22 mouse cellular contexts compared by ENCODE assay signal in genomic region chr8:10190607-10191006, GRCm38 (mm10). TPM values are rescaled to one million over a fixed set of nuclear protein-coding genes. Genes with fewer than 3 reads are reported as not detected.
"Had no signal": no experiment of that assay in that cellular context is flagged by ENCODE, and none has a peak within 500 bp of the region (broad histone marks: within the 10 kb centered on the region; RNA-seq: fewer than 3 reads in every experiment).

No protein-coding gene starts in this region.

- H3K4me3 ChIP-seq: midbrain, embryonic 10.5 days; midbrain, embryonic 13.5 days; myocyte; neural tube, embryonic 13.5 days; neural tube, embryonic 15.5 days; stomach, embryonic 15.5 days had no signal

- DNase-seq: lung, adult 18-20 months; lung, embryonic 14.5 days; lung, postnatal 10 days; lung, postnatal 4 days; retina, postnatal 1 day; right cerebral cortex, adult 18-20 months; right cerebral cortex, postnatal 25 days; right cerebral cortex, postnatal 4 days; spleen, adult 18-20 months; thymus, adult 18-20 months; thymus, postnatal 14 days; thymus, postnatal 36 days had no signal

- H3K9ac ChIP-seq: liver, embryonic 14.5 days; lung, embryonic 14.5 days; midbrain, embryonic 13.5 days; neural tube, embryonic 13.5 days; neural tube, embryonic 15.5 days; stomach, embryonic 15.5 days had no signal

- H3K27ac ChIP-seq: liver, embryonic 14.5 days; midbrain, embryonic 10.5 days; midbrain, embryonic 13.5 days; neural tube, embryonic 13.5 days; neural tube, embryonic 15.5 days; stomach, embryonic 15.5 days had no signal

- H3K4me1 ChIP-seq: midbrain, embryonic 10.5 days; midbrain, embryonic 13.5 days; neural tube, embryonic 13.5 days; neural tube, embryonic 15.5 days; stomach, embryonic 15.5 days had no signal

- H3K27me3 ChIP-seq: neural tube, embryonic 15.5 days; stomach, embryonic 15.5 days had no signal

- ATAC-seq: midbrain, embryonic 13.5 days; midbrain, embryonic 16.5 days had no signal

- H3K9me3 ChIP-seq: midbrain, embryonic 13.5 days; neural tube, embryonic 13.5 days; neural tube, embryonic 15.5 days; stomach, embryonic 15.5 days had no signal

- H3K36me3 ChIP-seq: midbrain, embryonic 10.5 days; midbrain, embryonic 13.5 days; neural tube, embryonic 13.5 days; neural tube, embryonic 15.5 days; stomach, embryonic 15.5 days had no signal

- H3K4me2 ChIP-seq: lung, embryonic 14.5 days; midbrain, embryonic 13.5 days; neural tube, embryonic 13.5 days; neural tube, embryonic 15.5 days; stomach, embryonic 15.5 days had no signal

RNA-seq across cellular contexts. Expression of gene Myo16, which starts 36.9 kb away (rescaled TPM):
- total RNA-seq: megakaryocyte-erythroid progenitor cell, adult 5-6 weeks had no signal
- polyA plus RNA-seq: small intestine, adult 2 months had no signal
